Mouse (Mus musculus): Measurements from ENCODE around the gene Tyw5. TPM values are rescaled to one million over a fixed set of nuclear protein-coding genes. Genes with fewer than 3 reads are reported as not detected.

Gene Tyw5
- polyA plus RNA-seq, 1 experiment from 2014 or later = 23.2 TPM

- Histone ChIP-seq H3K36me3 (ENCODE audit: control insufficient read depth, insufficient read depth, low read length) (no peaks in the 10 kb centered on the region; the same call in 1 of the 2 replicates), H3K27me3 (ENCODE audit: control insufficient read depth, insufficient read depth, low read length) (no peaks in the 10 kb centered on the region), H3K4me1 (ENCODE audit: control insufficient read depth, insufficient read depth, low read length) (no peaks in the 10 kb centered on the region), H3K9ac (ENCODE audit: low read length) (no peak overlapping the region), H3K9me3 (ENCODE audit: control insufficient read depth, low read length) (no peaks in the 10 kb centered on the region), H3K4me3 (ENCODE audit: low read depth, low read length) (no peak overlapping the region), H3K27ac (ENCODE audit: low read depth, low read length) (no peak overlapping the region), H3K4me2 (no peak overlapping the region)
- 66% methylated on average over 3 of the region's 3 CpGs for WGBS
- ATAC-seq (ENCODE audit: low FRiP score) (no peak), DNase-seq (ENCODE audit: low spot score, missing footprints) (peak; percentile 89)
Observed at GRCm38 (mm10) chr1:57394051-57394450, 12.8 kb downstream of the Tyw5 start.

- Histone ChIP-seq H3K9me3 (ENCODE audit: control insufficient read depth, low read length) (no peaks in the 10 kb centered on the region), H3K4me2 (no peak overlapping the region), H3K9ac (ENCODE audit: low read length) (no peak overlapping the region), H3K27me3 (ENCODE audit: control insufficient read depth, insufficient read depth, low read length) (no peaks in the 10 kb centered on the region), H3K4me1 (ENCODE audit: control insufficient read depth, insufficient read depth, low read length) (no peaks in the 10 kb centered on the region), H3K4me3 (ENCODE audit: low read depth, low read length) (no peak overlapping the region), H3K27ac (ENCODE audit: low read depth, low read length) (no peak overlapping the region), H3K36me3 (ENCODE audit: control insufficient read depth, insufficient read depth, low read length) (no peaks in the 10 kb centered on the region; the same call in 1 of the 2 replicates)
- 88% methylated on average over 4 of the region's 4 CpGs for WGBS
- ATAC-seq (ENCODE audit: low FRiP score) (no peak), DNase-seq (ENCODE audit: low spot score, missing footprints) (no peak)
Observed at GRCm38 (mm10) chr1:57392417-57392816, 14.5 kb downstream of the Tyw5 start.

- 94% methylated on average over 4 of the region's 4 CpGs for WGBS
- no peak overlapping the region for H3K4me3 ChIP-seq (ENCODE audit: low read depth, low read length)
- H3K4me1 ChIP-seq (ENCODE audit: control insufficient read depth, insufficient read depth, low read length) = no peaks in the 10 kb centered on the region
- DNase-seq (ENCODE audit: low spot score, missing footprints) (no peak), ATAC-seq (ENCODE audit: low FRiP score) (no peak)
- H3K9me3 ChIP-seq (ENCODE audit: control insufficient read depth, low read length) = no peaks in the 10 kb centered on the region
- H3K27me3 ChIP-seq (ENCODE audit: control insufficient read depth, insufficient read depth, low read length) = no peaks in the 10 kb centered on the region
- no peaks in the 10 kb centered on the region; the same call in 1 of the 2 replicates for H3K36me3 ChIP-seq (ENCODE audit: control insufficient read depth, insufficient read depth, low read length)
- H3K9ac ChIP-seq (ENCODE audit: low read length) = no peak overlapping the region
- H3K27ac ChIP-seq (ENCODE audit: low read depth, low read length) = no peak overlapping the region
- H3K4me2 ChIP-seq = no peak overlapping the region
Observed at GRCm38 (mm10) chr1:57390993-57391790, 15.7 kb downstream of the Tyw5 start.

- H3K4me2 ChIP-seq = no peak overlapping the region
- ATAC-seq (ENCODE audit: low FRiP score) (no peak), DNase-seq (ENCODE audit: low spot score, missing footprints) (no peak)
- no peak overlapping the region for H3K27ac ChIP-seq (ENCODE audit: low read depth, low read length)
- no peaks in the 10 kb centered on the region for H3K4me1 ChIP-seq (ENCODE audit: control insufficient read depth, insufficient read depth, low read length)
- no peaks in the 10 kb centered on the region for H3K9me3 ChIP-seq (ENCODE audit: control insufficient read depth, low read length)
- no peak overlapping the region for H3K4me3 ChIP-seq (ENCODE audit: low read depth, low read length)
- 90% methylated on average over 8 of the region's 8 CpGs for WGBS
- H3K9ac ChIP-seq (ENCODE audit: low read length) = no peak overlapping the region
- no peaks in the 10 kb centered on the region for H3K27me3 ChIP-seq (ENCODE audit: control insufficient read depth, insufficient read depth, low read length)
- no peaks in the 10 kb centered on the region; the same call in 1 of the 2 replicates for H3K36me3 ChIP-seq (ENCODE audit: control insufficient read depth, insufficient read depth, low read length)
Observed at GRCm38 (mm10) chr1:57388402-57389155, 18.3 kb downstream of the Tyw5 start.

- no peaks in the 10 kb centered on the region for H3K4me1 ChIP-seq (ENCODE audit: control insufficient read depth, insufficient read depth, low read length)
- no peak overlapping the region for H3K4me2 ChIP-seq
- H3K36me3 ChIP-seq (ENCODE audit: control insufficient read depth, insufficient read depth, low read length) = no peaks in the 10 kb centered on the region; the same call in 1 of the 2 replicates
- no peaks in the 10 kb centered on the region for H3K27me3 ChIP-seq (ENCODE audit: control insufficient read depth, insufficient read depth, low read length)
- H3K4me3 ChIP-seq (ENCODE audit: low read depth, low read length) = no peak overlapping the region
- DNase-seq (ENCODE audit: low spot score, missing footprints) = no peak
- no peaks in the 10 kb centered on the region for H3K9me3 ChIP-seq (ENCODE audit: control insufficient read depth, low read length)
- H3K27ac ChIP-seq (ENCODE audit: low read depth, low read length) = no peak overlapping the region
- WGBS = 83% methylated on average over 2 of the region's 2 CpGs
- H3K9ac ChIP-seq (ENCODE audit: low read length) = no peak overlapping the region
- peak; percentile 66; the same call in 1 of the 2 replicates for ATAC-seq (ENCODE audit: low FRiP score)
Observed at GRCm38 (mm10) chr1:57387876-57388275, 19.0 kb downstream of the Tyw5 start.

- ATAC-seq (ENCODE audit: low FRiP score) = no peak
- H3K4me1 ChIP-seq (ENCODE audit: control insufficient read depth, insufficient read depth, low read length) = no peaks in the 10 kb centered on the region
- no peaks in the 10 kb centered on the region for H3K27me3 ChIP-seq (ENCODE audit: control insufficient read depth, insufficient read depth, low read length)
- H3K4me2 ChIP-seq = no peak overlapping the region
- H3K9me3 ChIP-seq (ENCODE audit: control insufficient read depth, low read length) = no peaks in the 10 kb centered on the region
- no peak overlapping the region for H3K4me3 ChIP-seq (ENCODE audit: low read depth, low read length)
- DNase-seq (ENCODE audit: low spot score, missing footprints) = no peak
- H3K27ac ChIP-seq (ENCODE audit: low read depth, low read length) = no peak overlapping the region
- H3K36me3 ChIP-seq (ENCODE audit: control insufficient read depth, insufficient read depth, low read length) = no peaks in the 10 kb centered on the region; the same call in 1 of the 2 replicates
- no peak overlapping the region for H3K9ac ChIP-seq (ENCODE audit: low read length)
Observed at GRCm38 (mm10) chr1:57386519-57386918, 20.4 kb downstream of the Tyw5 start.

GRCm38 (mm10) chr1:57377376-57378341 is 29.2 kb downstream of the Tyw5 start, which contains the start of gene 1700066M21Rik:
1700066M21Rik (plus strand) TSS chr1:57377620.
- H3K9ac ChIP-seq (ENCODE audit: low read length) = peak within 1 kb of the TSS; percentile 88
- whole genome bisulfite sequencing = under 1% methylated on average over 81 of the region's 81 CpGs
- H3K4me3 ChIP-seq (ENCODE audit: low read depth, low read length) = peak within 1 kb of the TSS; percentile 86
- H3K4me1 ChIP-seq (ENCODE audit: control insufficient read depth, insufficient read depth, low read length) = peaks cover 8% of the 10 kb centered on the region; the same call in 1 of the 2 replicates
- H3K27ac ChIP-seq (ENCODE audit: low read depth, low read length) = peak within 1 kb of the TSS; percentile 30; the same call in 1 of the 2 replicates
- peak; percentile 99 for DNase-seq (ENCODE audit: low spot score, missing footprints)
- no peaks in the 10 kb centered on the region for H3K27me3 ChIP-seq (ENCODE audit: control insufficient read depth, insufficient read depth, low read length)
- H3K4me2 ChIP-seq = peak within 1 kb of the TSS; percentile 82
- no peaks in the 10 kb centered on the region for H3K9me3 ChIP-seq (ENCODE audit: control insufficient read depth, low read length)
- H3K36me3 ChIP-seq (ENCODE audit: control insufficient read depth, insufficient read depth, low read length) = no peaks in the 10 kb centered on the region
- peak; percentile 98 for ATAC-seq (ENCODE audit: low FRiP score)

GRCm38 (mm10) chr1:57376806-57377205 is 30.1 kb downstream of the Tyw5 start:
- H3K27ac ChIP-seq (ENCODE audit: low read depth, low read length) = no peak overlapping the region
- no peak for ATAC-seq (ENCODE audit: low FRiP score)
- peak overlapping the region; percentile 88; the same call in 1 of the 2 replicates for H3K9ac ChIP-seq (ENCODE audit: low read length)

More at GRCm38 (mm10) chr1:57376806-57377205, 30.1 kb downstream of the Tyw5 start:
- H3K4me2 ChIP-seq = peak overlapping the region; percentile 47
- no peaks in the 10 kb centered on the region for H3K27me3 ChIP-seq (ENCODE audit: control insufficient read depth, insufficient read depth, low read length)
- WGBS = 71% methylated on average over 6 of the region's 6 CpGs
- no peaks in the 10 kb centered on the region for H3K9me3 ChIP-seq (ENCODE audit: control insufficient read depth, low read length)
- no peak for DNase-seq (ENCODE audit: low spot score, missing footprints)
- H3K4me1 ChIP-seq (ENCODE audit: control insufficient read depth, insufficient read depth, low read length) = peaks cover 8% of the 10 kb centered on the region; the same call in 1 of the 2 replicates
- H3K4me3 ChIP-seq (ENCODE audit: low read depth, low read length) = peak overlapping the region; percentile 86; the same call in 1 of the 2 replicates
- no peaks in the 10 kb centered on the region for H3K36me3 ChIP-seq (ENCODE audit: control insufficient read depth, insufficient read depth, low read length)

All from midbrain, embryonic 11.5 days (tissue).